ENCODE assay signal across 13 mouse cellular contexts in genomic region chr4:109089999-109090398, GRCm38 (mm10).
DNase-seq lines count a peak whose midpoint lies in the region; ATAC-seq lines count a peak whose summit lies in the region.
"Had no signal": no experiment of that assay in that cellular context is flagged by ENCODE, and none has a peak within 500 bp of the region (broad histone marks: within the 10 kb centered on the region; RNA-seq: fewer than 3 reads in every experiment).

No protein-coding gene starts in this region.

- peaks cover 30% of the 10 kb centered on the region for H3K4me1 ChIP-seq in heart, embryonic 13.5 days
- H3K4me1 ChIP-seq: forebrain, embryonic 10.5 days had no signal

- peak overlapping the region; percentile 53 for H3K27ac ChIP-seq in heart, embryonic 13.5 days (replicated peaks)
- H3K27ac ChIP-seq: forebrain, embryonic 10.5 days; hindbrain, postnatal 0 days had no signal

- H3K4me3 ChIP-seq in heart, embryonic 13.5 days = no peak overlapping the region
- H3K4me3 ChIP-seq: forebrain, embryonic 10.5 days had no signal

- DNase-seq in heart, postnatal 36 days = no peak
- peak; percentile 36 for DNase-seq in retina, postnatal 1 day
- DNase-seq in retina, embryonic 14.5 days (ENCODE audit: low spot score) = no peak
- no peak for DNase-seq in layer of hippocampus, adult 9-10 months (ENCODE audit: low spot score)
- DNase-seq in Muller cell, postnatal 12 days (ENCODE audit: inconsistent ontology term) = no peak
- DNase-seq: kidney, postnatal 25 days; thymus, adult 2 months had no signal

- intact Hi-C loops in heart, postnatal 36 days (cut with DNase I) = loop anchor here (5.0 kb wide), 1 partner anchor 42 kb away; no protein-coding TSS in a partner anchor

- H3K9me3 ChIP-seq in heart, embryonic 13.5 days = no peaks in the 10 kb centered on the region
- H3K9me3 ChIP-seq: forebrain, embryonic 10.5 days had no signal

- WGBS in heart, embryonic 13.5 days = 20% methylated on average over 6 of the region's 6 CpGs

- peaks cover 18% of the 10 kb centered on the region for H3K36me3 ChIP-seq in heart, embryonic 13.5 days

- H3K4me2 ChIP-seq in heart, embryonic 13.5 days = no peak overlapping the region

- ATAC-seq in heart, embryonic 13.5 days (ENCODE audit: extremely low read depth, insufficient number of reproducible peaks, low FRiP score, low TSS enrichment) = no peak
- ATAC-seq in erythroblast, adult 5-6 weeks (replicated peaks; ENCODE audit: low FRiP score, poor library complexity, severe bottlenecking) = peak; percentile 57
- peak; percentile 80 for ATAC-seq in megakaryocyte-erythroid progenitor cell, adult 5-6 weeks (replicated peaks; ENCODE audit: low FRiP score, low TSS enrichment, poor library complexity, severe bottlenecking)
- ATAC-seq: CD4-positive, CD25-positive, alpha-beta regulatory T cell, adult 4 months; hindbrain, postnatal 0 days had no signal

- H3K27me3 ChIP-seq in heart, embryonic 13.5 days (replicated peaks) = no peaks in the 10 kb centered on the region

- no peak overlapping the region for H3K9ac ChIP-seq in heart, embryonic 13.5 days
